8 mouse cellular contexts compared by ENCODE assay signal in the genomic region with DNA sequence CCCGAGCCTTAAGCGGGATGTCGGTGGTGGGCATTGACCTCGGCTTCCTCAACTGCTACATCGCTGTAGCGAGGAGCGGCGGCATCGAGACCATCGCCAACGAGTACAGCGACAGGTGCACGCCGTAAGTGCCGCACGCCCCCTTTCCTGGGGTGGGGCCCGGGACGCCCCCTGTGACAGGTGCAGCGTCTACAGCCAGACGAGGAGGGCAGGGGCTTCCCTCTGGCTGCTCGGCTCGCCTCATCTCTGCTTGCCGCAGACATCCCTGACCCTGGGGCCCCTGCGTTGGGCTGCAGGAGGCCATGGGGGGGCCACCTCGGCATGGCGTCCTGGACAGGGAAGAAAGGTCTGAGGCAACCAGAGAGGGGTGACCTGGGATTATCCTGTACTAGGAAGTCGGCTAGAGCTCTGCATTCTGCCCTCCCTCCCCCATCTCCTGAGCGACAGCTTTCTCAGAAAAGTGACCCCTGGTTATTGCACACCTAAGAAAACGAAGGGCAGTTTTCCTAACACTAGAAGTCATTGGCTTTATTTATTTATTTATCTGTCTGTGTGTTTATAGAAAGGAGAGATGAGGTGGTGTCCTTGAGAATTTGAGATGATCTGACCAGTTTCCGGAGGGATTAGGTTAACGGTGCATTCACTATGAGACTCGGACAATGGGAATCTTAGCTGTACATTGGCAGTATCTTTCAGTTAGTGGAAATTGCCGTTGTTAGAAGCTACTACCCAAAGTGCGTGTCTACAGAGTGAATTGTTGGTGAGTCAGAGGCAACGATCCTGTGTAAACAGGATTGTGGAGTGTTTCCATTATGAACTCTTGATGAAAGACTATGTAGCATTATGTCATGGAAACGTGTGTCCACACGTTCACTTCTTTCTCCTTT. TPM values are rescaled to one million over a fixed set of nuclear protein-coding genes. Genes with fewer than 3 reads are reported as not detected.
DNase-seq lines count a peak whose midpoint lies in the region; ATAC-seq lines count a peak whose summit lies in the region.

No protein-coding gene starts in this region.

- DNase-seq in kidney, adult 9 months: peak; percentile 13
- DNase-seq in kidney, adult 8-10 months: no peak
- DNase-seq in R1 (ENCODE audit: low read depth, low spot score): peak; percentile 16
- DNase-seq in induced T-regulatory cell, adult 2 months (ENCODE audit: low read depth): peak; percentile 66
- peak; percentile 45 for DNase-seq in lung, postnatal 36 days
- no peak for DNase-seq in urinary bladder, adult 2 months (ENCODE audit: low spot score)

- H3K4me3 ChIP-seq in erythroblast, embryonic 14.5 days (replicated peaks): peak overlapping the region; percentile 90
- peak overlapping the region; percentile 70 for H3K4me3 ChIP-seq in stomach, embryonic 15.5 days (replicated peaks)

- ATAC-seq in stomach, embryonic 15.5 days (ENCODE audit: insufficient read depth, low FRiP score, low read depth): peak; percentile 13

- H3K4me1 ChIP-seq in erythroblast, embryonic 14.5 days (ENCODE audit: control insufficient read depth): peaks cover 28% of the 10 kb centered on the region
- H3K4me1 ChIP-seq in stomach, embryonic 15.5 days: no peaks in the 10 kb centered on the region

- WGBS in stomach, embryonic 15.5 days: 3% methylated on average over 37 of the region's 37 CpGs

- no peaks in the 10 kb centered on the region for H3K9me3 ChIP-seq in erythroblast, embryonic 14.5 days (ENCODE audit: control insufficient read depth, low read length)
- no peaks in the 10 kb centered on the region for H3K9me3 ChIP-seq in stomach, embryonic 15.5 days

- peaks cover 8% of the 10 kb centered on the region for H3K36me3 ChIP-seq in erythroblast, embryonic 14.5 days (ENCODE audit: control insufficient read depth)
- H3K36me3 ChIP-seq in stomach, embryonic 15.5 days: no peaks in the 10 kb centered on the region

- peak overlapping the region; percentile 61; the same call in 1 of the 2 replicates for H3K9ac ChIP-seq in stomach, embryonic 15.5 days

- H3K4me2 ChIP-seq in stomach, embryonic 15.5 days: peak overlapping the region; percentile 98

- peaks cover 6% of the 10 kb centered on the region for H3K27me3 ChIP-seq in erythroblast, embryonic 14.5 days (ENCODE audit: control insufficient read depth)
- H3K27me3 ChIP-seq in stomach, embryonic 15.5 days (replicated peaks): no peaks in the 10 kb centered on the region

- peak overlapping the region; percentile 65 for H3K27ac ChIP-seq in stomach, embryonic 15.5 days

RNA-seq across cellular contexts. Expression of a gene that starts 1.6 kb away (rescaled TPM):
- 0.32 and 0.66 TPM in 2 replicates for polyA plus RNA-seq in erythroblast, embryonic 14.5 days (2012)
- polyA plus RNA-seq in stomach, embryonic 15.5 days (2015; fragmentation: Nextera tagmentation; extraction: Ambion mirVana): 14.3 and 15.0 TPM in 2 replicates
- polyA plus RNA-seq in urinary bladder, adult 2 months (2012; rRNA removed): 7.1 and 9.9 TPM in 2 replicates

RNA-seq across cellular contexts. Expression of a gene that starts 37.2 kb away (rescaled TPM):
- not detected in 2 replicates for polyA plus RNA-seq in erythroblast, embryonic 14.5 days (2012)
- polyA plus RNA-seq in stomach, embryonic 15.5 days (2015; fragmentation: Nextera tagmentation; extraction: Ambion mirVana): 0.10 and 0.19 TPM in 2 replicates
- 0.07 and 0.11 TPM in 2 replicates for polyA plus RNA-seq in urinary bladder, adult 2 months (2012; rRNA removed)

RNA-seq across cellular contexts. Expression of a gene that starts 53.9 kb away (rescaled TPM):
- polyA plus RNA-seq in erythroblast, embryonic 14.5 days (2012): 0.99 and 1.2 TPM in 2 replicates
- polyA plus RNA-seq in stomach, embryonic 15.5 days (2015; fragmentation: Nextera tagmentation; extraction: Ambion mirVana): 45.9 and 47.8 TPM in 2 replicates
- 3.0 and 3.2 TPM in 2 replicates for polyA plus RNA-seq in urinary bladder, adult 2 months (2012; rRNA removed)

Comparison
In these comparisons a context has a peak if more than half of its experiments do, and no peak if none do; other contexts are left out.
1. DNase-seq: peak in kidney, adult 9 months (single experiment), R1 (single experiment), induced T-regulatory cell, adult 2 months (single experiment) and lung, postnatal 36 days (single experiment); none in kidney, adult 8-10 months (0 of 2) and urinary bladder, adult 2 months (single experiment).
2. RNA of a gene that starts 53.9 kb away (polyA plus RNA-seq): 45.9 to 47.8 TPM in stomach, embryonic 15.5 days; 3.0 to 3.2 TPM in urinary bladder, adult 2 months and 0.99 to 1.2 TPM in erythroblast, embryonic 14.5 days; every median in the first group is over 10 times any median in the second.